Mouse (Mus musculus) E14TG2a.4 (cell line): ENCODE data around the gene Srpr.

Experiments used
- CTCF ChIP-seq: conservative IDR thresholded peaks from 2 replicates; pipeline ENCODE4 v1.5.1; 2014; ENCODE audit warnings: low read length
- POU5F1 ChIP-seq: IDR thresholded peaks from 2 replicates; pipeline ENCODE4 v1.6.1; 2014; ENCODE audit warnings: low read length, borderline replicate concordance

DNA sequence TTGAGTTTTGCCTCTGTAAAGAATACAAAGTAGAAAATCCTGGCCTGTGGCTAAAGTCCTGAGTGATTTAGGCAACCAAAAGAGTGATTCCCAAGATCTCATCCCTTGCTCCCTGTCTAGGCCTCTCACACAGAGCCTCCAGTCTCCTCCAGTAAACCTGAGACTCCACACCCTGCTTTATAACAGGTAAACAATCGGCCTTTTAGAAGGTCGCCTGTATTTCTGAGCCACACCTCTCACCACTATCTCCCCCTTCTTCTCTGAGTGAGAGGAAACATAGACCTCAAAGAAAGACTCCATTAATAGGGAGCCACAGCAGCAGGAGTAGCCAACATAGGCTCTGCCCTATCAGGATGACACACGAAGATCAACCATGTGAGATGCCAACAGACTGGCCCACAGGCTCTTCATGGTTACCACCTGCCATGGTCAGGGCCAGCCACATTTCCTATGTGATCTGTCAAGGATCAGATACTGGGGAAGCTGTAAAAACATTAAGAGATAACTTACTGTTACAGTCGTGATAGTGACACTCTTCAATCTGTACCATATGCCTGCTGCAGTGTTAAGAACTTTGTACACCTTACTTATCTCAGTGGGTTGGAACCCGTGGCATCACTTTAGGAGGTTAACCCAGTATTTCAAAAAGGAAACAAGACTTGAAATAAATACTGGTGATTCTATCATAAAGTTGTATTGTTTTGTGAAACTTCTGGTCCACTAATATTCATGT lies 35.7 kb upstream of the Srpr start:
- TF ChIP-seq POU5F1 (no peak), CTCF (no peak)
